Mouse (Mus musculus) ES-Bruce4 (cell line): ENCODE measurements around the gene C1ra.

Source experiments
- EP300 ChIP-seq: IDR thresholded peaks from 2 replicates; pipeline ENCODE4 v1.6.1; 2011; ENCODE audit warnings: low read depth, low read length; ENCODE audit not compliant: insufficient read depth
- POLR2A ChIP-seq: IDR thresholded peaks from one replicate; pipeline ENCODE4 v1.8.1; 2011; ENCODE audit warnings: low read length; ENCODE audit not compliant: insufficient read depth

DNA sequence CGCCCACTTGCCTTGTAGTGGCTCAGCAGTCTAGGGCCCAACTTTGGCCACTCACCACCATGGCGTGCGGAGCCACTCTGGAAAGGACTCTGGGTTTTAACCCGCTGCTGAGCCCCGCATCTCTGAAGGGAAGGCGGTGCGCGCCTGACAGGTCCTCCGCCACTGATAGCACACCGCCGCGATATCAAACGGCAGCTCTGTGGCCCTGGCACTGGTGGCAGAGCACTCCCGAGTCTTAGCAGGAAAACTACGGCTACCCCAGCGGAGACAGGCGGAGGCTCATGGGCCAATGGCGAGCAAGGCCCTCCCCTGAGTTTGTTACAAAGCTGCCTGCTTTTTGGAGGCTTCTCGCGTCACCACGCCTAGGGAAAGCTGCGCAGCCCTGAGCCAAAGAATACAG is 40.6 kb downstream of the C1ra start:
- TF ChIP-seq POLR2A (no peak), EP300 (no peak)
